Mouse (Mus musculus): ENCODE measurements at regions not wholly inside any gene's neighbourhood (a gene's known extent, or its start where the extent isn't known, plus 50 kb on each side); places are given as distances from the start of the nearest gene placed in this dataset.

DNA sequence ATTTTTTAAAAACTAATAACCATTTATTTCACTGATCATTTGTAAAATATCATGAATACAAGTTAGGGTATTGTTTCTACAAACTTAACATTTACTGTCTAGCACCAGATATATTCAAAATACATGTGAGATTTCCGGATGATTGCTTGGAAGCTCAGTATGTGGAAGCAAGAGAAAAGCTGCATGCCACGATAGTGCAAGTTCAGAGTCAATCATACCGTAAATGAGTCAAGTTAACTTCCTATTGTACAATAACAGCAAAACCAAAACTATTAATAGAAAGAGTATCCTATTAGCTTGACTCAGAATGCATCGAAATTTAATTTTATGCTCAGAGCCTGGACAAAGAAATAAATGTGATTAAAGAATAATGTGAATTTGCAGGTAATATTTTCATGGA is 1284.6 kb upstream of the Cited2 start:
- no peak for DNase-seq

DNA sequence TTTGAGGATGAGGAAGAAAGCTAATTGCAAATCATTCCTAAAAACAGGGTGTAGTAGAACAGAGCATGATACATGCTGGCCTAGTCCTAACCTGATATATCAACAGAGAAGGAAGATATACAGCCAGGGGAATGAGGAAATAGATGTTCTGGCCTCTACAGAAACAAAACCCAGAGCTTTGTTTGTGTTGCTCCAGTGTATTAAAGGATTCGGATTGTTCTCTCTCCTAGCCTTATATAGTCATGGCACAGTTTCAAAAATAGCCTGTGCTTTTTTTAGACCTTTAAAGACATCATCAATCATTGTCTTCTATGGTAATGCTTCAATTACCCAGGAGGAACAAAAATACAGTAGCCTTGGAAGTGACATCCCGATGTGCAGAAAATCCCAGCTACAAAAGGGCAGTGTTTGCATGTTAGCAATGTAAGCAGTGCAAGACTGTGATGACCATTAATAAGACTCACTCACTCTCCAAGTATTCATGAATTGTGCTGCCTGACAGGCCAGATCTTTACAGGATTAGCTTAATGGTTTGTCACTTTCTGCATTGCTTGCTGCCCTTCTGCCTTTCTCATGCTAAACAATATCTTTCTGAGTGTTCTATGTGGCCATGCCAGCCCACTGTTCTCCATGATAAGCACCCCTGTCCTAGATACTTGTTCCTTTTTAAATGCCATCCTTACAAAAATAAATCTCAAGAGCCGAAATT is 1281.9 kb upstream of the Cited2 start:
- no peak for DNase-seq

DNA sequence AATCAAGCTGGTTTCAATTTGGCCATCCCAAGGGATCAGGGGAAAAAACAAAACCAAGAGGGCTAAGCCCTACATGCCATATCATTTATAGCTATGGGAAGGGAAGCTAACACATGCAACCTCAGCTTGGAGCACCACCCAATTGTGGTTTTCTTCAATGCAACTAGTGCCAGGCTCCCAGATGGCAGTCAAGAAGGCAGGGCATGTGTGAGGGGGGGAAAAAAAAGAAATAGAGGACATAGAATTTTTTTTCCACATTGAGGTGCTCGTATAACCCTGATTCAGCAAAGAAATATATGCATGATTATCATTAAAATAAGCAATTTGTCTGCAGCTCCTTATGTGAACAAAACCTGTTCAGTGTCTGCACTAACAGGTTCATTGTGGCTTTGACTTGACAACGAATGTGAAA is 1281.4 kb upstream of the Cited2 start:
- peak; percentile 22 for DNase-seq

DNA sequence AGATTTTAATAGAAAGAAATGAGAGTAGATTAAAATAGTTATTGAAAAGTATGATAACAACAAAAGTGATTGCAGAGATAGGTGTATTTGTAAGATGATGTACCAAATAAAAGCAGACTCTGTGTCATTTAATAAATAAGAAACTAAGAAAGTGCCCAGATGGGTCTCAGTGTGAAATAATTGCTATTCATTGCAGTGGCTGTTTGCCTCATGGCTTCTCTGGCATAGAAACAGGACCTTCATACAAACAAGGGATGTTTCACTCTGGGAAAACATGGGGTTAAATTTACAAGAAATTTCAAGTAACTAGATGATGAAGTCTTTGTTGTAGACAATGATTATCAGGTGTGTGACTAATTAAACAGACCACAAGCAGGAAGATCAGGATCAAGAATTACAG is 1279.1 kb upstream of the Cited2 start:
- no peak for DNase-seq

DNA sequence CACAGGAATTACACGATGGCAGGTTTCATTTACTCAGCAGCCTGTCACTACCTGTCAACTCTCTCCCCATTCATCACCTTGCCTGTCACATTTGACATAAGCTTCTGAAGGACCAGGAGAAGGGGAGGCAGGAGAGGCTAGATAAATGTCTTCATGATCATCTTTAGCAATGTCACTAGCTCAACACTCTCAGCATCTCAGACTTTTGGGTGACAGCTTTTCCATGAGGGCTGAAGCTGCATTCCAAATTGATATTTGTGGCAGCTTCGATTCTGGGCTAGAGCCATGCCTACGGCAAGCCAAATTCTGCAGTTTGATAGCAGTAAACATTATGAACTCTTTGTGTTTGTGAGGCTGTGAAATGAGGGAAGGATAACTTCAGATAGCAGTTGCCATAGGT is 1255.1 kb upstream of the Cited2 start:
- DNase-seq: peak; percentile 49

DNA sequence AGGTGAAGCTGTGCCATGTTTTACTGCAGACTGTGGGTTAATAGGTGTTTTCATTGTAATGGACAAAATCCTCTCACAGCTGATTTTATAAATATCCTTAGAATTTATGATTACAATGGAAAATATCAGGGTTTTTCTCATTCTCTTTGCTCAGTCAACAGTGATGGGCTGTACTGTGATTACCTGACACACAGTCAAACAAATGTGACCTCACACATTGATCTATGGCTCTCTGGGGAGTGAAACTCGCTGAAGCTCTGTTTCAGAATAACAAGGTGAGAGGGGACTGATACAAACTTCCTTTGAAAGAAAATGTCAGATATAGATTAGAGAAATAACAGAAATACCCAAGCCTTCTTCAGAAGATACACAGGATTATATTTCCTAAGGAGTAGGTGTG is 1253.3 kb upstream of the Cited2 start:
- no peak for DNase-seq

DNA sequence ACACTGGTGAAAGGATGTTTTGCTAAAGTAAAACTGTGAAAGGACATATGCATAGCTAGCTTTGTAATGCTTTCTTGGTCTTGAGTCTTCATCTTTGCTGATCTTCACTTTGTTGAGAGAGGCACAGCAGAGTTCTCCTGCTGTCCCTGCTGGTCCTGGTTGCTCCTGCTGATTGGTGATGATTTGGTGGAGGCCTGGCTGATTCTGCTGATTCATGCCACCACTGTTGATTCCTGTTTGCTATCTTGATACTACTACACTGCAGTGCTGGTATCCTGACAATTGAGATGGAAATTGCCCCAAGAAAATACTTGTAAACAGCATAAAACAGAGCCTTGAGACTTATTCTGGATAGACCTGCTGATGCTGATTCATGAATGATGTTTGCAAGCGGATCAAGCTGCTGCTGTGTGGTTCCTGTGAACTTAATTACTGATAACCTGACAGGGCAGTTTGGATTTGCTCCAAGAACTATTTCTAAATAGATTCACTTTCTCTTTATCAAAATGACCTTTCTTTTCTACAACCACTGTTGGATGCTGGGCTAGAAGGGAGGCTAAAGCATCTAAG is 1249.0 kb upstream of the Cited2 start:
- no peak for DNase-seq

DNA sequence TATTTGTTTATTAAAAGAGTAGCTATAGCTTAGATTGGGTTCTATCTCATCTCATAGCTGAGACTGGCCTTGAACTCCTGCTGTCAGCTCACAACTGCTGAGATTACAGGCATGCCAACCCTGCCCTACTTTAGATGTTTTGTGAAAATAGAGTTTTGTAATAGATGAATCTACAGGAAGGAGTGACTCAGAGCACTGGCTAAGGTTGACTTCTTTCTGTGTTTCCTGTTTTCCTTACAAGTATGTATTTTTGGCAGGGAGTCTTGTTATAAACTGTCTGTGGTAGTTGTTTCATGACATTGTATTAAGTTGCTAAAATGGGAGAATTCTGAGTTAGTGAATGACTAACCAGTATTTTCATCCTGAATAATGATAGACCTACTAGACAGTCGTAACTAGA is 1224.4 kb upstream of the Cited2 start:
- DNase-seq: no peak

DNA sequence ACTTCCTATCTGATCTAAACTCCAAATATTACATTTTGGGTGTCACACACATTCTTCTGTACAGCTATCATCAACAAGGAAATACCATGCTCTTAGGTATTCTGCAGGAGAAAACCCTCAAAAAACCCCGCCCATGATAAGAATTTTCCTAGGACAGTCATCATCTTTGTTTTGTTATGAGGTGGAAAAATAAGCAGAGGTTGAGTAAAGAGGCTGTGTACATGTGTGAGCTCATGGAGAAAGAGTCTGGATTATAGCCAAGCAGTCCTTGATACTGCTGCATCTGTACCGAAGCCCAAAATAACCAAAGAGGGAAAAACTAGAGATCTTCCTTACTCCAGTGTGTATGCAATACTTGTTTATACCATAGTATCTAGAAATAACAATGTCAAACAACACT is 1215.3 kb upstream of the Cited2 start:
- no peak for DNase-seq

DNA sequence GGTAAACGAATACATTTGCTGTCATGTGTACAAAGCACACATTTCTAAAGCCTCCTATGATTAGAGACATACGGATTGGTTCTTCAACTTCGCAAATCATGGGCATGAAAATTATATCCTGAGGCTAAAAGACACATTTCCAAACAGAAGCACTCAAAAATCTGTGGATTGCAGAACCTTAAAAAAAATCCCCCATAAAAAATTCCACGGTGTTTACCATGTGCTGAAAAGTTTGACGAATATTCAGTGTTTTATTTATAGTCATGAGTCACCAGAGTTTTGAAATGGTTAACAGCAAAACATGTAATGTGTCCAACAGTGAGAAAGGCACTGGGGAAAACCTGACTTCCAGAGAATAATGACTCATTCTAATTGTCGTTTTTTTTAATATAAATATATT is 1214.9 kb upstream of the Cited2 start:
- no peak for DNase-seq

DNA sequence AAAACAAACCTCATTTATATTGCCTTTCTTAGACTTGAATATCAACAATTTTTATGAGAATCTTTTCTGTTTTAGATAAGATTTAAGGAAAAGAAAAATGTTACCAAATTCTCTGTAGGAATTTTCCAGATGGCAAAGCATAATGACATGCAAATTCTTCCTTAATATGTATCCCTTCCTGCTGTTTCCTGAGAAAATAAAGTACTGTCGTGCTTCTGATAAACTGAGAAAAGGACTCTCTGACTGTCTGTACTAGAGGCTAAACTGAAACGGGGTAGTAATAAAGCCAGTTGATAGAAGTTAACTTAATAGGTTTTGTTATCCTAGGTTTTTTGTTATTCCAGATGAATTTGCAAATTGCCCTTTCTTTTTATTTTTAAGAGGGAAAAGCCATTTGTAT is 1208.4 kb upstream of the Cited2 start:
- no peak for DNase-seq

DNA sequence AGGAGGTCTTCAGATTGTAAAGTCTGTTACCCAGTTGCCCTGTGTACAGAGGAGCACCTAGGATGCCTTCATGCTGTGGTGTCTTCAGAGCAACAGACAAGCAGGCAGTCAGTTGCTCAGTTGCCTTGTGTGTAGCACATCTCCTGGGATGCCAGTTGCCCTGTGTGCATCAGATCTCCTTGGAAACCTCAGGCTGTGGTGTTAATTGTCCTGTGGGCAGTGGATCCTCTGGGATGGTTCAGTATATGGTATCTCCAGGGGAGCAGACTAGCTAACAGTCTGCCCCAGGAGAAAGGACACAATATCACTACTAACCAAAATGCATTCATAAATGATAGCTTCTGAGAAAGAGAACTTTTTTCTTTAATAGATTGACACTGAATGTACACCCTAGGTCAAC is 1201.1 kb upstream of the Cited2 start:
- no peak for DNase-seq

DNA sequence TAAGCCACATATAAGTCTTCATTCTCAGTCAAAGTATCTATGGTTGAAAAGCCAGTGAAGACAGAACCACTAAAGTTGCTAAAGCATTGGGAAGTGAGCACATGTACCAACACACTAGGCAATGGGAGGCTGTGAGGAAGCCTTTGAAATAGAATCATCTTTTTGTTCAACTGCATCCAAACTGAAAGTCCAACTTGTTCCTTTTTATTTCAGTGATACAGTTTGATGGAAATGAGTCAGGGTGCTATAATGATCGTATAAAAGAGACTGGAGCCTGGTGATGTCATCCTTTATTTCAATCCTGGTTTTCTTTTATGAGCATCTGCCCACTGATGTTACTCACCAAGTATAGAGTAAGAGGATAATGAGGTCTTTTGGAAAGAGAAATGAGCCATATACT is 1198.9 kb upstream of the Cited2 start:
- no peak for DNase-seq

DNA sequence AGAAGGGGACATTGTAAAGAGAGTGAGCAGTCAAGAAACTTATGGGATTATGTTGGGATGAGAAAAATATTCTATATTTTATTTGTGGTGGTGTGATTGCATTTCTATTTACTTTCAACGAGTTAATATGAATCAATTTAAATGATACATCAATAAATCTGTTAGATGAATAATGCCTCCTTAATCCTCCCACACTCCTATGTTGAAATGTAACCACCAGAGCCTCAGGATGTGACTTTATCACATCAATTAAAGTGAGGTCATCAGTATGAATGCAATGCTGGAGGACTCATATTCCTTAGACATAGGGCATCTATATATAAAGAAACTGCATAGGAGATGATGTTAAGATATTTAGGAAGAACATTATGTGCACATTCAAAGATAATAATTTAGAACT is 1195.3 kb upstream of the Cited2 start:
- DNase-seq: no peak

DNA sequence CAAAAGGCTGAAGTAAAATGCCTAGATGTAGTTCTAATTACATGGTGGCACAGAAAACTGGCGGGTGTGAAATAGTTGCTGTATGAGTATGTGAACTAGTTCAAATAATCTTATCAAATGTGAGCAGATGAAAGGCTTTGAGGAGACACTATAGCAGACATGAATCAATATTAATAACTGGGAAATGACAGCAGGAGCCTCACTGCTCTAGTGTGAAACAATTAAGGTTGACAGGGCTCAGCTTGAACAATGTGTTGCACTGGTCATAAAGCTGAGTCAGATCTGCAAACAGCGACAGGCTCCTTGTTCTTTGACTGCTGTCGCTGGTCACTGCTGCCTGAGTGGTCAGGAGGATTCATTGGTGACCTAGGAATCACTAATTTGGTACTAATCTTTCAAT is 1185.4 kb upstream of the Cited2 start:
- DNase-seq: no peak

DNA sequence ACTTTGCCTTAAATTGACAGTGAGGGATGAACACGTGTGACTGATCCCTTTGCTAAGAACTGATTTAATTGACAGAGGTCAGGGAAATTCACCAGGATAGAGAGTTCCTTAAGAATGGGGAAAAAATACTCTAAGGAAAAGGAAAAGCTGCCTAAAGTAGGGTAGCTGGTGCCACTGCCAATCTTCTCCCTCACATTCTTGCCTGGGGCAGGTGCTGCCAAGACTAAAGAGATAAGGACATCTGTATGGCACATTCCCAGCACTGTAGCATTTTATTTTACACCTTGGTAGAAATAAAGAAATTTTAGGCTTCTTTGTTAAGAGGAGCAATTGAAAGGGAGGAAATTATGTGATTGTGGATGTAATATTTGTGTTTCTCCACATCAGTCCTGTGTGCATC is 1184.6 kb upstream of the Cited2 start:
- no peak for DNase-seq

DNA sequence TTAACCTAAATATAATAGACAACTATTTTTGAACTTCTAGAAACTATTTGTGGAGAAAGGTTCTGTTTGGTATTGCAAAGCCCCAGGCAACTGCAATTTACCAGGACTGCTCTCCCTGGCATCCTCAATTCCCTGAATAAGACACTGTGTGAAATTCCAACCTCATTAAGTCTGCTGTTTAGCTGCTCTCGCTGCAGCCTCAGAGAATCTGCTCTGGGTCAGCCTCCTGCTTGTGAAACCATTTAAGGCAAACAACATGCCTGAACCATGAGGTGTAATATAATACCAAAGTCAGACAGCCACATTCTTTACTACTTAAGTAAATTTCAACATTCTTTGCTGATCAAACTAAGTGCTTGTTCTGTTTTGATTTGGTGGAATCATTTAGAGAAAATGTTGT is 1177.6 kb upstream of the Cited2 start:
- no peak for DNase-seq

DNA sequence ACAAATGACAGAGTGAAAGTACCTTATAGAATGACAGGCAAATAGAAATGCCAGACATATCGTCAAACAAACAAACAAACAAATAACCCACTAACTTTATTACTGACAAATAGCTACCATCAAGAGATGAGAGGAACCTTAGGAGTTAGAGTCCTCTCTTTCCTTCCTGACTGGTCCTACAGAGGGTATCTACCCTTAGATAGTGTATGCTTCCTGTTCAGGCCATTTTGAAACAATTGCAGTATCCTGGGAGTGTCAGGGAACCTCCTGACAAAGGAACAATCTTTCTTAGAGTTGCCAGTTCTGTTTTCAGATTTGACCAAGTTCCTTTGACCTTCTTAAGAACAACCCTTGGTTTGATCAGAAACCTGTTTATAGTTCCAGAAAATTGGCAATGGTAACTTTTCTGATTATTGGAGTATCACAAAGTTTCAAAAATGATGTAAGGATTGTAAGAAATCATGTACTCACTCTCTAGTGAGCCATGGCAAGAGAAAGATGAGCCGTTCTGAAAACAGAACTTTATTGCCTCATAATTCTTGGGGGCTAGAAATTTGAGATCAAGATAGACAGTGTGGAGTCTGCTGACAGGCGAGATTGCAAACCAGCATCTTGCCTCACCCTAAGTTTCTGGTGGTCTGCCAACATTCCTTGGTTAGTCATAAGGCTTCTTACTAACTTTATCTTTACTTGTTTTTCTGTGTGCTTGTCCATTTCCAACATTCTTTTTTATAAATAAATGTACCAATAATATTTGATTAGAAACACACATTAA is 1170.0 kb upstream of the Cited2 start:
- no peak for DNase-seq

DNA sequence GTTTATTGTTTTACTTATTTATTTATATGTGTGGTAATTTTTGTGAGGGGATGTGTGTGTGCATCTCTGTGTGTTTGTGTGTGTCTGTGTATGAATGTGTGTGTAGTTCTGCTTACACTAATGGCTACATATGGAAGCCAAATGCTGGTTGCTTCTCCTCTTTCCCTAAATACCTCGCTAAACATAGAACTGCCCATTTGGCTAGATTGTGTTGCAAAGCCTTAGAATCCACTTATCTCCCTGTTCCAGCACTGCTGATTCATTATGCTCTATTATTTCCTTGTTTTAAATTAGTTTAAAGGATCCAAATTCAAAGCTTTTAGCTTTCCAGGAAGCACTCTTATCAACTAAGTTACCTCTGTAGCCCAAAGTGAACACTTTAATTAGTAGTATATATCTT is 1148.5 kb upstream of the Cited2 start:
- no peak for DNase-seq

DNA sequence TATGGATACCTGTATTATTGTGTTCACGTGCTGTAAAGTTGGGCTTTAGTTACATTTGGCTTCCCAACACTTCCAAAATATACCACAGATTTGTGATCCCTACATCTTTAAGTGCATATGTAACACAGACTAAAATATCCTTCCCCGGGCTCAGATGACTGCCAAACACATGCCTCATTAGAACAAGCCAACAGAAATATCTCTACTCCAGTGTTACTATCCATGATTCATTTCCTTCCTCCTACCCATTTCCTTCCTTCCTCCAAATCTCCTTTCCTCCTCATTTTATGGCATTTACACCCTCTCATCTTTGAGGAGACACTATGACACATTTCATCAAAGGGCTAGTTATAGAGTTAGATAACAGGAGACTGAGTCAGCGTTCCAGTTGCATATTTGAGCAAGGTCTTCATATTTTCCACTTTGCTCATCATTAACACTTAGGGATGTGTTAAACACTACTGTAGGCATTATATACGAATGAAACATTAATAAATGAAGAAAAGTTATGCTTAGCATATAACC is 1144.4 kb upstream of the Cited2 start:
- DNase-seq: no peak

DNA sequence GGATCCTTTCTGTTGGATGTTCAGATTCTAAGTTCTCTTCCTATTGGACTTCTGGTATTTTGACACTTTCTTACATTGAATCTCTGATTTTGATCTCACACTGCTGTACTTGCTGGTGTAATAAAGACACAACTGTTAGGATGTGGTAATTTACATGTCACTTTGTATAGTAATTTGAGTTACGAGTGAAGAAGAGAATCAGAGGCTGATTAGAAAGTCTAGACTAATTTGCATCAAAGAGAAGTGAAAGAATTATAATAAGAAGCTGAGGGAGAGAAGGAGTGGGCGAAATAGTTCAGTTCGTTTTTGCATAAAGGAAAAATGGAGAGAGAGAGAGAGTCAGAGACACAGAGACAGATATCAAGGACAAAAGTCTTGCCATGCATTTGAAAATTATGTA is 1142.8 kb upstream of the Cited2 start:
- no peak for DNase-seq

DNA sequence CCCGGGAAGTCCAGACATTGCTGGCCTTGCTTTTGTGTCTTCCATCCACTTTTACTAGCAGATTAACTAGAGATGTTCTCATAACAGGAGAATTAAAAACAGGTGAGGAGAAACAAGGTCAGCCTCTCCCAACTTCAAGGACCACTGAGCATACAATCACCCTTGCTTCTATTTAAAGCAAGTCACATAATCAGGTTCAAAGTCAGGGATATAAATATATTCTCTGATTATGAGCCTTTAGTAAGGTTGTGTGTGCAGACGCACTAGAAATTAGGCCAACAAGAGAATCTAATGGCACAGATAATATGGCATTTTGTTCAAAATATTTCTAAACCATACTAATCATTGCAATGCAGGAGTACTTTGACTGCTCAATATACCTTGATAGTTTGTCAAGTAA is 1134.2 kb upstream of the Cited2 start:
- no peak for DNase-seq

DNA sequence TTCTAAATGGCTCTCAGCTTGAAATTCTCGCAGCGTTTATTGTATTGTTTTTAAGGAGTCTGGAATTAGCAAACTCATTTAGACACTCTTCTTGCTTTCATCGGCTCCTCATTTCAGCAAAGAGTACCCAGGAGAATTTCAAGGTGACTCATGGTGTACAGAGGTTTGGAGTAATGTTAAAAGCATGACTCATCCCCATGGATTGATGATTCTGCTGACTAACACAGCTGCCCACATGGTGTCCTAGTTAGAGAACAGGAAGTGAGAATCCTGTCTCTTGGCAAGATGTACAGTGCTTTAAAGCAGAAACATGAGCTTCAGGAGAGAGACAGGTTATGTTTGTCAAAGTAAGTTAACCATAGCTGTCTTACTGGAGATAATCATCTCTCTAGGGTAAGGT is 1133.6 kb upstream of the Cited2 start:
- DNase-seq: peak; percentile 38

DNA sequence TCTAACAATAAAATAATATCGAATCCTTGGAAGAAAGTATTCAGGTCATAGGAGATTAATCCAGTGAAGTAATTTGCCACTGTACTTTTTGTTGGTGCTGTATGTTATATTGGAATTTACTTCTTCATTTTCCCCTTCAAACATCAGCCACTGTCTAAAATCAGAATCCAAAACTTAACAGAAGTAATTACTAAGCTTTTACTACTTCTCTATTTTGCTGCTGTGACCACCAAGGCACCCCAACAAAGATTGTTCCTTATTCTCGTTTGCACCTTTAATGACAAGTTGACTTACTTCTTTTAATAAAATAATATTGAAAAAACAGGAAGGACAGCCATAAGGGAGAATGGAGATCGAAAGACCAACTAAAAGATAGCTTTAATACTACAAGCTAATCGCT is 1130.1 kb upstream of the Cited2 start:
- no peak for DNase-seq

Data from layer of hippocampus, adult 9-11 months (tissue).